Mouse (Mus musculus) kidney, adult 11 months (tissue): Measurements from ENCODE around the gene Btbd17.
A peak's percentile ranks its signal among the peaks of the same experiment; 100 is the strongest.

ENCODE experiments used
- DNase-seq: peaks from one replicate; pipeline ENCODE4 v3.0.0; 2022

Btbd17 gene

GRCm38 (mm10) chr11:114802540-114803267 is 7.0 kb upstream of the Btbd17 start:
- no peak for DNase-seq

- DNase-seq: no peak
Measured at GRCm38 (mm10) chr11:114801906-114802305, 6.2 kb upstream of the Btbd17 start.

GRCm38 (mm10) chr11:114798624-114799023 is 2.9 kb upstream of the Btbd17 start, which contains the start of gene Gpr142:
TSS of gene Gpr142 (plus strand) at chr11:114798924.
- no peak for DNase-seq

GRCm38 (mm10) chr11:114797981-114798380 is 2.2 kb upstream of the Btbd17 start:
- no peak for DNase-seq

DNA sequence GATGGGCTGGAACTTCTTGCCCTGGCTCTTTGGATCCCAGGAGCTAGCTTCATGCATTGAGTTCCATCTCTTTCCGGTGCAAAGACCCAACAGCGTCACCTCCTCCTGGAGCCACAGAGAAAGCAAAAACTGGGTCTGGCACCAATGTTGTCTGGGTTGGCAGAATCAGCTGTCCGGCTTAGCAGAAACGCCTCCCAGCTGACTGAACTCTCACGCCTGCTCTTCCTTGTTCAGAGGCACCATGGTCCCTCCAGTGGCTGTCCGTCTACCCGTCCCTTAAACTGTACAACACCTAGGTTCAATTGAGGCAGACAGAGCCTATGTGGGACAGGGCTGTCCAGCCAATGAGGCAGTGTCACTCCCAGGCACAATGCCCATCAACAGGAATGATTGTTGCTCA is 1.4 kb upstream of the Btbd17 start:
- DNase-seq: no peak

DNA sequence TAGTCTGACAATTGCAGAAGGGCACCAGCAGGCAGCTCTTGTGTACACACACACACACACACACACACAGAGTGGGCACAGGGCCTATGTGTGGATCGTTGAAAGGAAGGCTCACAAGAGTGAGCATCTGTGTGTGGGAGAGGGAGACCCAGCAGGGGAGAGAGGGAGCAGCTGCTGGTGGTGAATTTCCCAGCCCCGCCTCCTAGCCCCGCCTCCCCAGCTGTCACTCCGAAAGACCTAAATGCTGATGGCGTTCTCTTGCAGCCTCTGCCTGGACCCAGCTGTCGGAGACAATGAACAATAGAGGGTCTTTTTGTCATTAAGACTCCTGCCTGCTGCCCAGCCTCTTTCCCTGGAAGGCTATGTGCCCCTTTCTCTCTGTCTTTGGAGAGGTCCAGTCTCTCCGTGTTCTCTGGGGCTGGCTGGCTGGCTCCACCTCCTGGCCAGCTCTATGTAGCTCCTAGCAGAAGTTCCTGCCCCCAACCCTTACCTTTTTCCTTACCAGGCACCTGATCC is 456 bp downstream of the Btbd17 start:
- peak; percentile 22 for DNase-seq

GRCm38 (mm10) chr11:114794691-114795090 is 1.1 kb downstream of the Btbd17 start:
- no peak for DNase-seq

GRCm38 (mm10) chr11:114793868-114794545 is 1.7 kb downstream of the Btbd17 start:
- DNase-seq: no peak

- no peak for DNase-seq
Measured at GRCm38 (mm10) chr11:114792931-114793494, 2.7 kb downstream of the Btbd17 start.

DNA sequence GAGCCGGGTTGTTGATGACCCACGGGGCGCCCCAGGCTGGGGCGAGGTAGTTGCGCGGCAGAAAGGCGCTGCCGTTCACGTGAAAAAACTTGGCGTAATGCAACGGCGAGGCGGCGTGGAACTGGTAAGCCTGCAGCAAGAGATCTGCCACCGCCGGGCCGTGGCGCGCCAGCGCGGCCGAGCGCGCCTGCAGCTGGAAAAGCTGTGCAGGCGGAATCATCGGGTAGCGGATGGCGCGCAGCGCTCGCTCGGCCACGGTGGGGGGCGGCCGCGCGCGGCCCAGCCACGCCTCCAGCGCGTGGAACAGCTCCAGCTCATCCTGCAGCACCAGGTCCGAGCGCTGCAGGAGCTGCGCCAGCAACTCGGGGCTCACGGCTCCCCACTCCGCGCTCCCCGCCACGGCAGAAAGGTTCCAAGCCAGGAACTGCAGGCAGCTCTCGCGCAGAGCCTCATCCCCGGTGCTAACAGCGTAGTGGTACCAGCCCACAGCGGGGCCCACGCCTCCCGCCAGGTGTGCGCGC is 3.8 kb downstream of the Btbd17 start:
- DNase-seq: no peak

DNA sequence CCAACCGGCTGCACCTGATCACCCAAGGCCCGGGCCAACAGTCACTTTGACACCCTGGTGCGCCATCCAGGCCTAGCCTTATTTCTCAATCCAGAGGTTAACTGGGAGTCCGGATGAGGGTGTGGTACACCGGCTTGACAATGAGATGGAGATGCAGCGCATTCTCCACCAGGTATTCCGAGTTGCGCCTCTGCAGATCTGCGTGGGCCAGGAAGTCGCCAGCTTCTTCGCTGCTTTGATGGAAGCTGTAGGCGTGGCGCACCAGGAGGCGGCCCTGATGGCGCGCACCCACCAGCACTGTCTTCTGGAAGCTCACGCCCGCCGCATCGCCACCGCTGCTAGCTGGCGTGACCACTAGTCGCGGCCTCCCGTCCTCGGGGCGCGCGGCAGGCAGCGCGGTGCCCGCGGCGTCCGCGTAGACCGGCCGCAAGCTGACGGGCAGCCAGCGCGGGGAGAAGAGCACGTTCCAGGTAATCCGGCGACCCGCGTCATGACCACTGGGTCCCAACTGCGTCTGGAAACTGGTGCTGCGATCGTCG is 4.3 kb downstream of the Btbd17 start:
- DNase-seq: no peak

DNA sequence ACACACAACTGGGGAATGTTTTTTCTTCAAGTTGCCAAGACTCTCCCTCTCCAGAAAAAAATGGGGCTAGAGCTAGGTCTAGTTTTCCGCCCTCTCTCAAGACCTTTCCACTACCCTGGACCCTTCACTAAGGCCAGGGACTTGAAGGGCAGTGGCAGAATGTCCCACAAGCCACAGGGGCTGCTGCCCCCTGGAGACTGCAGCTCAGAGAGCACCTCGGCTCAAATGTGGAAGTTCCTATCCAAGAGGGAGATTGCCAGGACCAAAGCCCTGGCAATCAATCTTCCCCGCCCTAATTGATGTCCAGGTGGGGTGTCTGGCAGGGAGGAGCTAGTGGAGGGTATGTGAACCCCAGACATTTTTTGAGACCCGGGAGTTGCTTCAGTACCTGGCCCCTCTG is 4.9 kb downstream of the Btbd17 start:
- DNase-seq: no peak

GRCm38 (mm10) chr11:114790171-114790570 is 5.6 kb downstream of the Btbd17 start:
- no peak for DNase-seq

GRCm38 (mm10) chr11:114789716-114790115 is 6.0 kb downstream of the Btbd17 start:
- DNase-seq: no peak

DNA sequence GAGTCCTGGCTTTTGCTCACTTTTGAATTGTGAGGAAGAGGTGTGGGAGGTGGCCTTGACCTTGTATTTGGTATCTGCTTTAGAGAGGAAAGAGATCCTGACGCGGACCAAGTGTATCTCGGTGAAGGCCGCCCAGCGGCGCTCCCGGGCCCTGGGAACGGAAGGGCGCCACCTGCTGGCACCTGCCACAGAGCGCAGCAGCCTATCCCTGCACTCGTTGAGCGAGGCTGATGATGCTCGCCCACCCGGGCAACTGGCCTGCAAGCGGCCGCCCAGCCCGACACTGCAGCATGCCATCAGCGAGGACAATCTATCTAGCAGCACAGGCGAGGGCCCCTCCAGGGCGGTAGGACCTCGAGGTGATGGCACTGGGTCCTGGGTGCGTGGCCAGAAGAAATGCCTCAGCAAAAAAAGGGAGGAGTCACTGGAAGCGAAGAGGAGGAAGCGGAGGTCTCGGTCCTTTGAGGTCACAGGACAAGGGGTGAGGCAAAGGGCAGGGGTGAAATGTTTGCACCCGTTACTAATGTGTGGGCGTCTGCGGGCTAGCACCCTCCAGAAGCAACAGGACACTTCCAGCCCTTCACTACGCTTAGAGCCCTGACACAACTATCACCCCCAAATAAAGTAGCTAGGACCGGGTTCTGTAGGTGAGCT is 6.6 kb downstream of the Btbd17 start:
- DNase-seq: peak; percentile 51

- no peak for DNase-seq
Measured at GRCm38 (mm10) chr11:114787611-114788010, 8.1 kb downstream of the Btbd17 start.

DNA sequence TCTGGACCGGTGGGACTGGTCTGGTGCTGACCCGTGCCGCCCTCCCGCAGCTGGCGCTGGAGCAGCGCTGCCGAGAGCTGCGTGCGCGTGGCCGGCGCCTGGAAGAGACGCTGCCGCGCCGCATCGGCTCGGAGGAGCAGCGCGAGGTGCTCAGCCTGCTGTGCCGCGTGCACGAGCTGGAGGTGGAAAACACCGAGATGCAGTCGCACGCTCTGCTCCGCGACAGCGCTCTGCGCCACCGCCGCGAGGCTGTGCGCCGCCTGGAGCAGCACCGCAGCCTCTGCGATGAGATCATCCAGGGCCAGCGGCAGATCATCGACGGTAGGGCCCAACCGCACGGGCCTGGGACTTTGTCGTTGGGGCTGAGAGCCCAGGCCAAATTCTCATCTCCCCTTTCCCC is 9.4 kb downstream of the Btbd17 start:
- DNase-seq: no peak

DNA sequence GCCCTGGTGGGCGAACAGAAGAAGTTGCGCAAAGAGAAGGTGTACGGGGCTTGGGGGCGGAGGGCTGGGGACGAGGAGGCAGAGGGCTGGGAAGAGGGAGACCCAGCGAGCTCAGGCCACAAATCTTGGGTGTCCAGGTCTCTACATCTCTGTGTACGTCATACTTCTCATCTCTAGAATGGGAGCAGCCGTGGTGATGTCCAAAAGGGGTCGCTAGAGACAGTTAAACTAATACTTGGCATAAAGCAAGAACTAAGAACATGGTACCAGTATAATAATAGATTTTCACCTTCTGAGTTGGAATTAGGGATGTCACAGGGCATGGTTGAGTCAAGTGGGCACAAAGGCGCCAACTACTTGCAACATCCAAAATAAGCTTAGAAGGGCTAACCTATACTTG is 9.9 kb downstream of the Btbd17 start:
- DNase-seq: no peak

- peak; percentile 19 for DNase-seq
Measured at GRCm38 (mm10) chr11:114780076-114780475, 15.7 kb downstream of the Btbd17 start.

DNA sequence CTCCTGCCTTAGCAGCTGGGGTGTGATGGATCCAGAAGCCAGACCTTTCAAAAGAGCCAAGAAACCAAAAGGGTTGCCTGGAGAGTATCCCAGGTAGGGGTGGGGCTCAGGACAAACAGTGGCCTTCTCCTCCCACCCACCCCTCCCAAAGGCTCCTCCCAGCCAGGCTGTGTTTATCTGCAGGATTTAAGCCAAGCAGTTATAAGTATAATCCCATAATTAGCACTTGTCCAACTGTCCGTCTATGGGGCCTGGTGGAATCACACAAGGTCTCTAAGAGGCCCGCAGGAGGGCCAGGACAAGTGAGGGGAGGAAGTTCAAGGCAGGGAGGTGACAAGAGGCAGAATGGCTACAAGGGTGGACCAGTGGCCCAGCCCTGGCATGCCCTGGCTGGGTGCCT is 23.8 kb downstream of the Btbd17 start:
- DNase-seq: no peak

GRCm38 (mm10) chr11:114769911-114770310 is 25.8 kb downstream of the Btbd17 start:
- DNase-seq: no peak
